Mouse (Mus musculus) forebrain, embryonic 13.5 days (tissue): ENCODE data around the gene Ddx46. TPM values are rescaled to one million over a fixed set of nuclear protein-coding genes. Genes with fewer than 3 reads are reported as not detected.

Experiments
- polyA plus RNA-seq: library from polyadenylated mRNA; unstranded; fragments of >200 nt; fragmentation: Nextera tagmentation; extraction: Ambion mirVana; gene quantifications from 2 replicates; pipeline ENCODE4 v1.2.1, GENCODE M21; 2015

Ddx46 gene
- polyA plus RNA-seq, 1 experiment from 2014 or later: 36.6 TPM

Other genes starting within 250 kb of the Ddx46 start
- gene Slc34a1, start 236.8 kb upstream of the Ddx46 start, polyA plus RNA-seq: not detected in 2 replicates
- 0.60 TPM in 1 of 2 replicates, not detected in the other for gene Pfn3, start 219.8 kb upstream of the Ddx46 start, polyA plus RNA-seq
- not detected in 2 replicates for gene F12, start 208.2 kb upstream of the Ddx46 start, polyA plus RNA-seq
- gene Grk6, start 190.0 kb upstream of the Ddx46 start, polyA plus RNA-seq: 24.9 and 26.9 TPM in 2 replicates
- 1.6 and 2.2 TPM in 2 replicates for gene Prr7, start 170.8 kb upstream of the Ddx46 start, polyA plus RNA-seq
- gene Dbn1, start 146.9 kb upstream of the Ddx46 start, polyA plus RNA-seq: 639 and 641 TPM in 2 replicates
- gene Pdlim7, start 121.4 kb upstream of the Ddx46 start, polyA plus RNA-seq: 152 and 157 TPM in 2 replicates
- gene Dok3, start 105.7 kb upstream of the Ddx46 start, polyA plus RNA-seq: 2.1 and 3.7 TPM in 2 replicates
- gene Ddx41, start 98.4 kb upstream of the Ddx46 start, polyA plus RNA-seq: 67.3 and 72.1 TPM in 2 replicates
- gene Fam193b, start 63.9 kb upstream of the Ddx46 start, polyA plus RNA-seq: 58.1 and 58.7 TPM in 2 replicates
- 101 and 120 TPM in 2 replicates for gene Tmed9, start 61.3 kb upstream of the Ddx46 start, polyA plus RNA-seq
- gene B4galt7, start 35.1 kb upstream of the Ddx46 start, polyA plus RNA-seq: 34.7 and 35.8 TPM in 2 replicates
- gene Caml, start 12.0 kb upstream of the Ddx46 start, polyA plus RNA-seq: 88.0 and 88.7 TPM in 2 replicates
- gene B230219D22Rik, start 58.1 kb downstream of the Ddx46 start, polyA plus RNA-seq: 58.4 and 60.6 TPM in 2 replicates
- gene Txndc15, start 79.6 kb downstream of the Ddx46 start, polyA plus RNA-seq: 98.2 and 108 TPM in 2 replicates
- gene Pcbd2, start 92.3 kb downstream of the Ddx46 start, polyA plus RNA-seq: 24.5 and 25.9 TPM in 2 replicates
- 0.17 TPM in 1 of 2 replicates, not detected in the other for gene Catsper3, start 149.5 kb downstream of the Ddx46 start, polyA plus RNA-seq
- not detected in 2 replicates for gene Pitx1, start 201.2 kb downstream of the Ddx46 start, polyA plus RNA-seq